In genomic region chr14:21112742-21113141, GRCm38 (mm10) we compare ENCODE assay signal across 17 mouse cellular contexts.
A peak's percentile ranks its signal among the peaks of the same experiment; 100 is the strongest.
DNase-seq lines count a peak whose midpoint lies in the region; ATAC-seq and TF ChIP-seq lines count a peak whose summit lies in the region.
"Had no signal": no experiment of that assay in that cellular context is flagged by ENCODE, and none has a peak within 500 bp of the region (broad histone marks: within the 10 kb centered on the region; RNA-seq: fewer than 3 reads in every experiment).

No protein-coding gene starts in this region.

- H3K4me1 ChIP-seq in liver, embryonic 11.5 days (replicated peaks; ENCODE audit: control insufficient read depth, insufficient read depth, low read length): 0 out of 2 replicates have a peak, but pooled peaks cover 3% of the 10 kb centered on the region
- no peaks in the 10 kb centered on the region for H3K4me1 ChIP-seq in stomach, postnatal 0 days (replicated peaks; ENCODE audit: control insufficient read depth, insufficient read depth)
- H3K4me1 ChIP-seq: embryonic facial prominence, embryonic 15.5 days; limb, embryonic 12.5 days; midbrain, embryonic 13.5 days had no signal

- peak; percentile 52; the same call in 1 of the 2 replicates for ATAC-seq in liver, embryonic 11.5 days (replicated peaks; ENCODE audit: low FRiP score)
- peak; percentile 58; the same call in 1 of the 2 replicates for ATAC-seq in stomach, postnatal 0 days (ENCODE audit: low FRiP score, low TSS enrichment)
- ATAC-seq: midbrain, embryonic 13.5 days had no signal

- no peak overlapping the region; the same call in 1 of the 2 replicates for H3K4me2 ChIP-seq in liver, embryonic 11.5 days
- no peak overlapping the region for H3K4me2 ChIP-seq in stomach, postnatal 0 days (replicated peaks; ENCODE audit: low read depth)
- H3K4me2 ChIP-seq: embryonic facial prominence, embryonic 15.5 days; heart, embryonic 12.5 days; limb, embryonic 12.5 days; midbrain, embryonic 13.5 days had no signal

- TF ChIP-seq EP300 in stomach, postnatal 0 days (optimal IDR thresholded peaks at IDR 0.05): no peak

- H3K4me3 ChIP-seq in liver, embryonic 11.5 days (ENCODE audit: low read depth, low read length): no peak overlapping the region
- no peak overlapping the region for H3K4me3 ChIP-seq in stomach, postnatal 0 days (ENCODE audit: low read depth, low read length)
- H3K4me3 ChIP-seq: embryonic facial prominence, embryonic 15.5 days; heart, embryonic 12.5 days; limb, embryonic 12.5 days; midbrain, embryonic 13.5 days; myocyte had no signal

- H3K27ac ChIP-seq in liver, embryonic 11.5 days (ENCODE audit: low read depth, low read length): no peak overlapping the region
- H3K27ac ChIP-seq in stomach, postnatal 0 days (replicated peaks): no peak overlapping the region
- H3K27ac ChIP-seq: embryonic facial prominence, embryonic 15.5 days; limb, embryonic 12.5 days; macrophage; midbrain, embryonic 13.5 days had no signal

- H3K27me3 ChIP-seq in liver, embryonic 11.5 days (replicated peaks; ENCODE audit: control insufficient read depth, insufficient read depth, low read length): no peaks in the 10 kb centered on the region
- H3K27me3 ChIP-seq in stomach, postnatal 0 days (ENCODE audit: control insufficient read depth, insufficient read depth, low read length): no peaks in the 10 kb centered on the region
- H3K27me3 ChIP-seq: embryonic facial prominence, embryonic 15.5 days; heart, embryonic 12.5 days; limb, embryonic 12.5 days; midbrain, embryonic 13.5 days had no signal

- no peaks in the 10 kb centered on the region for H3K36me3 ChIP-seq in liver, embryonic 11.5 days (ENCODE audit: control insufficient read depth, insufficient read depth, low read length)
- H3K36me3 ChIP-seq in stomach, postnatal 0 days (ENCODE audit: control insufficient read depth, insufficient read depth, low read length): no peaks in the 10 kb centered on the region
- H3K36me3 ChIP-seq: embryonic facial prominence, embryonic 15.5 days; heart, embryonic 12.5 days; limb, embryonic 12.5 days; midbrain, embryonic 13.5 days had no signal

- no peak overlapping the region for H3K9ac ChIP-seq in liver, embryonic 11.5 days (ENCODE audit: low read depth, low read length)
- no peak overlapping the region for H3K9ac ChIP-seq in stomach, postnatal 0 days (ENCODE audit: low read length)
- H3K9ac ChIP-seq: embryonic facial prominence, embryonic 15.5 days; heart, embryonic 12.5 days; limb, embryonic 12.5 days; midbrain, embryonic 13.5 days had no signal

- TF ChIP-seq CTCF in stomach, postnatal 0 days (IDR thresholded peaks at IDR 0.05; ENCODE audit: low read depth): no peak

- no peaks in the 10 kb centered on the region for H3K9me3 ChIP-seq in liver, embryonic 11.5 days (ENCODE audit: control insufficient read depth, low read length)
- H3K9me3 ChIP-seq in stomach, postnatal 0 days (ENCODE audit: control insufficient read depth, low read length): no peaks in the 10 kb centered on the region
- H3K9me3 ChIP-seq: embryonic facial prominence, embryonic 15.5 days; heart, embryonic 12.5 days; limb, embryonic 12.5 days; midbrain, embryonic 13.5 days had no signal

- 74% methylated on average over 6 of the region's 6 CpGs for WGBS in liver, embryonic 11.5 days
- 70% methylated on average over 6 of the region's 6 CpGs for WGBS in stomach, postnatal 0 days

- peak; percentile 30 for DNase-seq in lung, postnatal 25 days (ENCODE audit: low spot score)
- no peak for DNase-seq in lung, postnatal 14 days
- peak; percentile 22 for DNase-seq in NIH3T3 (ENCODE audit: low read depth)
- no peak for DNase-seq in liver, embryonic 11.5 days (ENCODE audit: low spot score)
- DNase-seq in stomach, postnatal 0 days (ENCODE audit: low spot score): no peak
- no peak for DNase-seq in layer of hippocampus, adult 18-20 months (ENCODE audit: low spot score in 2 of 2)
- DNase-seq in left cerebral cortex, adult 9 months (ENCODE audit: low spot score in 2 of 2): no peak
- DNase-seq: adrenal gland, adult 8-10 months; cerebellum, adult 9-10 months; gastrocnemius, postnatal 25 days; heart, postnatal 4 days had no signal

Comparison
In these comparisons a context has a peak if more than half of its experiments do, and no peak if none do; other contexts are left out.
1. DNase-seq: peak in lung, postnatal 25 days (single experiment) and NIH3T3 (single experiment); none in lung, postnatal 14 days (single experiment), liver, embryonic 11.5 days (single experiment), stomach, postnatal 0 days (single experiment), layer of hippocampus, adult 18-20 months (0 of 2) and left cerebral cortex, adult 9 months (0 of 2).